Comparison of ENCODE assay signal across 10 mouse cellular contexts in the genomic region with DNA sequence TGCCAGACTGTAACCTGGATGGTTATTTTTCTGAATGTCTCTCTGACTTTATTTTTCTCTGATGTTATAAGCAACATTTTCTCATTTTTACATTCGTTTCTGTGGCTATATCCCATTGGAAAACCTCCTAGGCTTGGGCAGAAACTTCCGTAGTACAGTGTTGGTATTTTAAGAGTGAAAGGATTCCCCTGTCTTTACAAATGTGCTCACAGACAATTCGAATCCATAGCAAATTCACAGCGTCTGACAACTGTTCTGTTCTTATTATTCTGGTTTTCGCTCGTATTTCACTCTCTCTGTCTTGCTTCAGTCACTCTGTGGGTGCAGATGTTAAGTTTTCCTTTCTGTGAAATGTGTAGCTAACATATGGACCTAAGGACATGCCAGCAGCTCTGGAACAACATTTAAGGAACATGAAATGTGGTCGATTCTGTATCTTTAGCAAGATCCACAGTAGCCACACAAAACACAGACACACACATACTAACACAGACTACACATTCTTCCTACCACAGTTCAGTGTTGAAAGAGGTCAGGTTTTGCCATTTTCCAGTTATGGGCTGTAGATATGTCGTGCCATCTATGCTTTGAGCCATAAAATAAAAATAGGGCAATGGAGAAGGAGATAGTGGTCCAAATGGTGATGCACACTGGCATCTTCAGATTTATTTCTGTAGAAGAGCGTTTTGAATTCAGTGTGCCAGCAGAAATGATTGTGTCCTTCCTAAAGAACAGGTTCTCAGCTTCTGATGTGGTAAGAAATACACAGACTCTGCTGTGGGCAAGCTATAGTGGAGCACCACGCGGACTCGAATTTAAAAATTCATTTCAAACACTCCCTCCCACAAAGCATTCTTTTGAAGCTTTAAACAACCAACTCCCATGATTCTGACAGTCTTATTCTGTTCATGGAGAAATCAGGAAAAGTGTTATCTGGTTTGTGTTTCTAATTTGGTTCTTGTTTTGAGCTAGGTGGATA.
A peak's percentile ranks its signal among the peaks of the same experiment; 100 is the strongest.
DNase-seq lines count a peak whose midpoint lies in the region; ATAC-seq and TF ChIP-seq lines count a peak whose summit lies in the region.
"Had no signal": no experiment of that assay in that cellular context is flagged by ENCODE, and none has a peak within 500 bp of the region (broad histone marks: within the 10 kb centered on the region; RNA-seq: fewer than 3 reads in every experiment).

No protein-coding gene starts in this region.

- no peaks in the 10 kb centered on the region for H3K27me3 ChIP-seq in forebrain, postnatal 0 days (ENCODE audit: insufficient read depth, low read length)
- H3K27me3 ChIP-seq in limb, embryonic 15.5 days, result no peaks in the 10 kb centered on the region

- peak overlapping the region; percentile 76 for H3K4me2 ChIP-seq in forebrain, postnatal 0 days (ENCODE audit: low read depth)
- H3K4me2 ChIP-seq in limb, embryonic 15.5 days, result no peak overlapping the region

- H3K4me1 ChIP-seq in brown adipose tissue, adult 24 weeks (ENCODE audit: control insufficient read depth, insufficient read depth, insufficient read length, low read length), result peaks cover 3% of the 10 kb centered on the region; the same call in 1 of the 2 replicates
- no peaks in the 10 kb centered on the region; the same call in 1 of the 2 replicates for H3K4me1 ChIP-seq in forebrain, postnatal 0 days (ENCODE audit: insufficient read depth)
- peaks cover 16% of the 10 kb centered on the region for H3K4me1 ChIP-seq in limb, embryonic 15.5 days
- H3K4me1 ChIP-seq in lung, adult 2 months (ENCODE audit: control insufficient read depth, insufficient read depth, low read length), result no peaks in the 10 kb centered on the region; the same call in 1 of the 2 replicates

- DNase-seq in cerebellum, adult 11 months, result no peak
- peak; percentile 83 for DNase-seq in forebrain, postnatal 0 days
- no peak for DNase-seq in ovary, postnatal 14 days (ENCODE audit: low spot score)
- no peak for DNase-seq in lung, adult 2 months
- no peak for DNase-seq in cerebellum, postnatal 4 days (ENCODE audit: low spot score in 2 of 2)
- DNase-seq: lung, postnatal 4 days had no signal

- H3K9ac ChIP-seq in forebrain, postnatal 0 days, result peak overlapping the region; percentile 88
- H3K9ac ChIP-seq in limb, embryonic 15.5 days, result no peak overlapping the region

- no peak overlapping the region for H3K4me3 ChIP-seq in brown adipose tissue, adult 24 weeks (ENCODE audit: insufficient read depth, low read depth, low read length)
- H3K4me3 ChIP-seq in forebrain, postnatal 0 days (ENCODE audit: low read depth, low read length), result peak overlapping the region; percentile 48
- no peak overlapping the region for H3K4me3 ChIP-seq in limb, embryonic 15.5 days
- no peak overlapping the region for H3K4me3 ChIP-seq in lung, adult 2 months (replicated peaks; ENCODE audit: extremely low read depth, low read depth, low read length)

- TF ChIP-seq POLR2A in lung, adult 2 months (IDR thresholded peaks at IDR 0.05; ENCODE audit: borderline replicate concordance, extremely low read depth, low read depth, low read length), result no peak

- H3K9me3 ChIP-seq in forebrain, postnatal 0 days (ENCODE audit: low read length), result no peaks in the 10 kb centered on the region
- no peaks in the 10 kb centered on the region for H3K9me3 ChIP-seq in limb, embryonic 15.5 days

- 14% methylated on average over 12 of the region's 12 CpGs for WGBS in forebrain, postnatal 0 days
- 71% methylated on average over 12 of the region's 12 CpGs for WGBS in limb, embryonic 15.5 days
- WGBS in lung, adult 2 months, result 85% methylated on average over 12 of the region's 12 CpGs

- no peaks in the 10 kb centered on the region for H3K36me3 ChIP-seq in forebrain, postnatal 0 days (ENCODE audit: insufficient read depth)
- H3K36me3 ChIP-seq in limb, embryonic 15.5 days, result no peaks in the 10 kb centered on the region
- H3K36me3 ChIP-seq: G1E had no signal

- TF ChIP-seq CTCF in forebrain, postnatal 0 days (IDR thresholded peaks at IDR 0.05; ENCODE audit: low read depth), result no peak
- TF ChIP-seq CTCF in lung, adult 2 months (IDR thresholded peaks at IDR 0.05; ENCODE audit: insufficient read depth, low read length), result no peak

- ATAC-seq in cerebellum, adult (ENCODE audit: insufficient number of reproducible peaks, low FRiP score, low TSS enrichment), result peak; percentile 22; the same call in 1 of the 2 replicates
- ATAC-seq in forebrain, postnatal 0 days, result peak; percentile 6; the same call in 1 of the 2 replicates
- ATAC-seq in limb, embryonic 15.5 days (ENCODE audit: insufficient number of reproducible peaks, low FRiP score, low TSS enrichment, low read depth), result no peak

- H3K27ac ChIP-seq in brown adipose tissue, adult 24 weeks (replicated peaks; ENCODE audit: low read depth, low read length), result peak overlapping the region; percentile 71
- peak overlapping the region; percentile 99 for H3K27ac ChIP-seq in forebrain, postnatal 0 days (ENCODE audit: low read depth, low read length)
- 0 out of 2 replicates have a peak overlapping the region, but pooled peaks have one; percentile 24 for H3K27ac ChIP-seq in limb, embryonic 15.5 days

Comparison
In these comparisons a context has a peak if more than half of its experiments do, and no peak if none do; other contexts are left out.
1. H3K27ac ChIP-seq: peak in every context shown above with its lines; median percentile 99 in forebrain, postnatal 0 days; 71 in brown adipose tissue, adult 24 weeks; 24 in limb, embryonic 15.5 days.